Mouse (Mus musculus): ENCODE data around the gene Slc25a10.

The Slc25a10 gene

DNA sequence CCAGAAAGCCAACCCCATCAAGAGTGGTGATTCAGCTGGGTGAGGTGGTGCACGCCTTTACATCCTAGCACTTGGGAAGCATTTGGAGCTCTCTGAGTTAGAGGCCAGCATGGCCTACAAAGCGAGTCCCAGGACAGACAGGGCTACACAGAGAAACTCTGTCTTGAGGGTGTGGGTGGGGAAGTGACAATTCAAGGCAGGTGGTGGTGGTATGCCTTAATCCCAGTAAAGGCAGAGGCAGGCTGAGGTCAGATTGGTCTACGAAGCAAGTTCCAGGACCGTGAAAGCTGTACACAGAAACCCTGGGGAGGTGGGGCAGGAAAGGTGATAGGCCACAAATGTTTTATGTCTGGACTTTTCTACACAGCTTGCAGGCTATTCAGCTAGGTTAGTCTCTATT lies 36.7 kb upstream of the Slc25a10 start:
- TF ChIP-seq NANOG (IDR thresholded peaks at IDR 0.05; ENCODE audit: borderline replicate concordance, low read length) (no peak), POU5F1 (IDR thresholded peaks at IDR 0.05; ENCODE audit: borderline replicate concordance, low read length) (no peak), CTCF (conservative IDR thresholded peaks at IDR 0.05; ENCODE audit: low read length) (no peak)
- H3K27me3 ChIP-seq (ENCODE audit: insufficient read depth, low read length) = peaks cover 9% of the 10 kb centered on the region; the same call in 1 of the 2 replicates
- H3K4me1 ChIP-seq (replicated peaks; ENCODE audit: low read depth, low read length) = peaks cover 31% of the 10 kb centered on the region
- H3K36me3 ChIP-seq (ENCODE audit: insufficient read depth, low read length) = peaks cover 16% of the 10 kb centered on the region
- H3K4me3 ChIP-seq (replicated peaks; ENCODE audit: low read length) = no peak overlapping the region
- H3K9me3 ChIP-seq (ENCODE audit: low read length) = peaks cover 14% of the 10 kb centered on the region

DNA sequence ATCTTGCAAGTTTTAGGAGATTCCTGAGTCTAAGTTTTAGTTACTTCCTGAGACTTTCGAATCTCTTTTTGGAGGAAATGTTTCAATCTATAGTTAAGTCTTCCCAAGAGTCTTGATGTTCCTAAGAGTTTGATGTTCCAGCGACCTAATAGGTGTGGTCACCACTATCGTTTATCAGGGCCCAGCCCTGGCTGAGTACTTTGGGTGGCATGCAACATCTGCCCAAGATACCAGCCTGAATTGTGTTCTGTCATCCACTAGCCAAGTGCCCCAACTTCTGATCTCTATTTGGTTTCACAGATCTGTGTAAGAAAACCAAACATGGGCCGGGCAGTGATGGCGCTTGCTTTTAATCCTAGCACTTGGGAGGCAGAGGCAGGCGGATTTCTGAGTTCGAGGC lies 36.2 kb upstream of the Slc25a10 start:
- peaks cover 14% of the 10 kb centered on the region for H3K9me3 ChIP-seq (ENCODE audit: low read length)
- TF ChIP-seq POU5F1 (IDR thresholded peaks at IDR 0.05; ENCODE audit: borderline replicate concordance, low read length) (no peak), NANOG (IDR thresholded peaks at IDR 0.05; ENCODE audit: borderline replicate concordance, low read length) (no peak), CTCF (conservative IDR thresholded peaks at IDR 0.05; ENCODE audit: low read length) (no peak)
- peaks cover 20% of the 10 kb centered on the region for H3K36me3 ChIP-seq (ENCODE audit: insufficient read depth, low read length)
- peaks cover 32% of the 10 kb centered on the region for H3K4me1 ChIP-seq (replicated peaks; ENCODE audit: low read depth, low read length)
- H3K4me3 ChIP-seq (replicated peaks; ENCODE audit: low read length) = no peak overlapping the region
- peaks cover 9% of the 10 kb centered on the region; the same call in 1 of the 2 replicates for H3K27me3 ChIP-seq (ENCODE audit: insufficient read depth, low read length)

- Histone ChIP-seq H3K4me3 (replicated peaks; ENCODE audit: low read length) (peak overlapping the region; percentile 92), H3K4me1 (replicated peaks; ENCODE audit: low read depth, low read length) (peaks cover 43% of the 10 kb centered on the region), H3K36me3 (ENCODE audit: insufficient read depth, low read length) (peaks cover 39% of the 10 kb centered on the region), H3K9me3 (ENCODE audit: low read length) (peaks cover 14% of the 10 kb centered on the region), H3K27me3 (ENCODE audit: insufficient read depth, low read length) (peaks cover 9% of the 10 kb centered on the region; the same call in 1 of the 2 replicates)
- TF ChIP-seq NANOG (IDR thresholded peaks at IDR 0.05; ENCODE audit: borderline replicate concordance, low read length) = no peak
- TF ChIP-seq POU5F1 (IDR thresholded peaks at IDR 0.05; ENCODE audit: borderline replicate concordance, low read length) = no peak
- TF ChIP-seq CTCF (conservative IDR thresholded peaks at IDR 0.05; ENCODE audit: low read length) = no peak
These were observed 34.3 kb upstream of the Slc25a10 start for GRCm38 (mm10) chr11:120457370-120457769.

GRCm38 (mm10) chr11:120457772-120458751 lies 33.6 kb upstream of the Slc25a10 start, which contains the start of the genes Oxld1 and Ccdc137:
Oxld1 (minus strand) TSS chr11:120458068.
Ccdc137 (plus strand) TSS chr11:120458115.
- Histone ChIP-seq H3K36me3 (ENCODE audit: insufficient read depth, low read length) (peaks cover 46% of the 10 kb centered on the region), H3K9me3 (ENCODE audit: low read length) (peaks cover 7% of the 10 kb centered on the region), H3K4me1 (replicated peaks; ENCODE audit: low read depth, low read length) (peaks cover 44% of the 10 kb centered on the region), H3K4me3 (replicated peaks; ENCODE audit: low read length) (peak within 1 kb of the TSS; percentile 92), H3K27me3 (ENCODE audit: insufficient read depth, low read length) (peaks cover 6% of the 10 kb centered on the region; the same call in 1 of the 2 replicates)
- TF ChIP-seq CTCF (conservative IDR thresholded peaks at IDR 0.05; ENCODE audit: low read length) = no peak
- TF ChIP-seq POU5F1 (IDR thresholded peaks at IDR 0.05; ENCODE audit: borderline replicate concordance, low read length) = no peak
- no peak for TF ChIP-seq NANOG (IDR thresholded peaks at IDR 0.05; ENCODE audit: borderline replicate concordance, low read length)

GRCm38 (mm10) chr11:120458847-120459597 lies 32.6 kb upstream of the Slc25a10 start:
- Histone ChIP-seq H3K36me3 (ENCODE audit: insufficient read depth, low read length) (peaks cover 56% of the 10 kb centered on the region), H3K4me3 (replicated peaks; ENCODE audit: low read length) (peak overlapping the region; percentile 92)
- TF ChIP-seq CTCF (conservative IDR thresholded peaks at IDR 0.05; ENCODE audit: low read length) = peak; percentile 66
- TF ChIP-seq POU5F1 (IDR thresholded peaks at IDR 0.05; ENCODE audit: borderline replicate concordance, low read length) = no peak

GRCm38 (mm10) chr11:120463536-120463935 lies 28.1 kb upstream of the Slc25a10 start:
- Histone ChIP-seq H3K36me3 (ENCODE audit: insufficient read depth, low read length) (peaks cover 72% of the 10 kb centered on the region), H3K4me3 (replicated peaks; ENCODE audit: low read length) (no peak overlapping the region), H3K27me3 (ENCODE audit: insufficient read depth, low read length) (no peaks in the 10 kb centered on the region), H3K4me1 (replicated peaks; ENCODE audit: low read depth, low read length) (peaks cover 50% of the 10 kb centered on the region), H3K9me3 (ENCODE audit: low read length) (no peaks in the 10 kb centered on the region)
- TF ChIP-seq CTCF (conservative IDR thresholded peaks at IDR 0.05; ENCODE audit: low read length) (no peak), POU5F1 (IDR thresholded peaks at IDR 0.05; ENCODE audit: borderline replicate concordance, low read length) (no peak), NANOG (IDR thresholded peaks at IDR 0.05; ENCODE audit: borderline replicate concordance, low read length) (no peak)

More at GRCm38 (mm10) chr11:120458847-120459597, 32.6 kb upstream of the Slc25a10 start:
- Histone ChIP-seq H3K4me1 (replicated peaks; ENCODE audit: low read depth, low read length) (peaks cover 44% of the 10 kb centered on the region), H3K27me3 (ENCODE audit: insufficient read depth, low read length) (0 out of 2 replicates have a peak, but pooled peaks cover 4% of the 10 kb centered on the region), H3K9me3 (ENCODE audit: low read length) (no peaks in the 10 kb centered on the region)

DNA sequence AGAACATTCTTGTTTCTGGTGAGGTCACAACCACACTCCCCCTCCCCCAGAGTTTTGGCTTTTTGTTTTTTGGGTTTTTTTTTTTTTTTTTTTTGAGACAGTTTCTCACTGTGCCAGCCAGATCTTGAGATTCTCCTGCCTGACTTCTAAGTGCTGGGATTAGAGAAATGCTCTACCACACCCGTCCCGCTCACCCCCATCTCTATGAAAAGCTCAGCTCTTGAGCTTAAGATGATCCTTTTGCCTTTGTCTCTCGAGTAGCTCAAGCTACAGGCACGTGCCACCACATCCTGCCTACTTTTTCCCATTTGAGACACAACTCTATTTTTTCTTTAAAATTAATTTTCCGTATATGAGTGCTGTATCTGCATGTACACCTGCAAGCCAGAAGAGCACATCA lies 27.3 kb upstream of the Slc25a10 start:
- H3K4me1 ChIP-seq (replicated peaks; ENCODE audit: low read depth, low read length) = peaks cover 43% of the 10 kb centered on the region
- TF ChIP-seq CTCF (conservative IDR thresholded peaks at IDR 0.05; ENCODE audit: low read length) (no peak), NANOG (IDR thresholded peaks at IDR 0.05; ENCODE audit: borderline replicate concordance, low read length) (no peak), POU5F1 (IDR thresholded peaks at IDR 0.05; ENCODE audit: borderline replicate concordance, low read length) (no peak)
- no peaks in the 10 kb centered on the region for H3K27me3 ChIP-seq (ENCODE audit: insufficient read depth, low read length)
- peaks cover 76% of the 10 kb centered on the region for H3K36me3 ChIP-seq (ENCODE audit: insufficient read depth, low read length)
- no peaks in the 10 kb centered on the region for H3K9me3 ChIP-seq (ENCODE audit: low read length)
- no peak overlapping the region for H3K4me3 ChIP-seq (replicated peaks; ENCODE audit: low read length)

DNA sequence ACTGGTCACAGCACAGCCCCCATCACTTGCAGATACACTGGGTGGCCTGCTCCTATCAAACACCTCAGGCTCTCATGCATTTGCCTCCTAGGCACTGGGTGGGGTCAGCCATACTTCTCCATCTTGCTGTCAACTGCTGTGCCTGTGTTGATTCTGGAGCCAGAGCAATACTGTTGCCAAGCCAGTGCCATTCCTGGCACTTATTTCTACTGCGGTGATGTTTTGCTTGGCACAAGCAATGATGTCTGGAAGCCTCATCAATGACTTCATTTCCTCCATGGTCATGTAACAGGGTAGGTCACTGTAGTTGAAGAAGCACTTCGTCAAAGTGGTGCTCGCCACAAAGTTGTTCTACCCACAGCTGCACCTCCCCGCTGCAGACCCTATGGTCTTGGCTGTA lies 26.1 kb upstream of the Slc25a10 start:
- H3K27me3 ChIP-seq (ENCODE audit: insufficient read depth, low read length) = no peaks in the 10 kb centered on the region
- TF ChIP-seq POU5F1 (IDR thresholded peaks at IDR 0.05; ENCODE audit: borderline replicate concordance, low read length) (no peak), NANOG (IDR thresholded peaks at IDR 0.05; ENCODE audit: borderline replicate concordance, low read length) (no peak), CTCF (conservative IDR thresholded peaks at IDR 0.05; ENCODE audit: low read length) (no peak)

More for the DNA sequence above, 26.1 kb upstream of the Slc25a10 start:
- Histone ChIP-seq H3K36me3 (ENCODE audit: insufficient read depth, low read length) (peaks cover 78% of the 10 kb centered on the region), H3K4me3 (replicated peaks; ENCODE audit: low read length) (no peak overlapping the region), H3K4me1 (replicated peaks; ENCODE audit: low read depth, low read length) (peaks cover 36% of the 10 kb centered on the region), H3K9me3 (ENCODE audit: low read length) (no peaks in the 10 kb centered on the region)

All from E14TG2a.4 (cell line).